ENCODE assay signal across 8 mouse cellular contexts in genomic region chr3:28780511-28780910, GRCm38 (mm10). TPM values are rescaled to one million over a fixed set of nuclear protein-coding genes. Genes with fewer than 3 reads are reported as not detected.
A peak's percentile ranks its signal among the peaks of the same experiment; 100 is the strongest.
DNase-seq lines count a peak whose midpoint lies in the region; ATAC-seq lines count a peak whose summit lies in the region.

No protein-coding gene starts in this region.

- WGBS in kidney, embryonic 14.5 days: 70% methylated on average over 9 of the region's 9 CpGs
- 73% methylated on average over 9 of the region's 9 CpGs for WGBS in embryonic facial prominence, embryonic 14.5 days
- 75% methylated on average over 9 of the region's 9 CpGs for WGBS in intestine, embryonic 16.5 days

- H3K36me3 ChIP-seq in kidney, embryonic 14.5 days (ENCODE audit: control insufficient read depth, insufficient read depth, low read length): no peaks in the 10 kb centered on the region
- H3K36me3 ChIP-seq in embryonic facial prominence, embryonic 14.5 days (ENCODE audit: control insufficient read depth, insufficient read depth, low read length): no peaks in the 10 kb centered on the region
- no peaks in the 10 kb centered on the region for H3K36me3 ChIP-seq in intestine, embryonic 16.5 days (ENCODE audit: control insufficient read depth, insufficient read depth, low read length)

- no peaks in the 10 kb centered on the region for H3K4me1 ChIP-seq in kidney, embryonic 14.5 days (ENCODE audit: control insufficient read depth, insufficient read depth, low read length)
- peaks cover 10% of the 10 kb centered on the region; the same call in 1 of the 2 replicates for H3K4me1 ChIP-seq in embryonic facial prominence, embryonic 14.5 days (ENCODE audit: control insufficient read depth, insufficient read depth, low read length)
- H3K4me1 ChIP-seq in intestine, embryonic 16.5 days (ENCODE audit: control insufficient read depth, insufficient read depth, low read length): 0 out of 2 replicates have a peak, but pooled peaks cover 4% of the 10 kb centered on the region

- ATAC-seq in kidney, embryonic 14.5 days (ENCODE audit: low FRiP score, low TSS enrichment): peak; percentile 16; the same call in 1 of the 2 replicates
- ATAC-seq in embryonic facial prominence, embryonic 14.5 days (ENCODE audit: low read depth): no peak; the same call in 1 of the 2 replicates
- ATAC-seq in intestine, embryonic 16.5 days: peak; percentile 21
- peak; percentile 20; the same call in 1 of the 2 replicates for ATAC-seq in monocyte, adult 5-6 weeks (replicated peaks; ENCODE audit: insufficient number of reproducible peaks, low FRiP score, low TSS enrichment, poor library complexity, severe bottlenecking)
- no peak; the same call in 1 of the 2 replicates for ATAC-seq in granulocyte monocyte progenitor cell, adult 5-6 weeks (replicated peaks; ENCODE audit: poor library complexity, severe bottlenecking)

- H3K4me2 ChIP-seq in kidney, embryonic 14.5 days (replicated peaks; ENCODE audit: low read depth, low read length): peak overlapping the region; percentile 90
- H3K4me2 ChIP-seq in embryonic facial prominence, embryonic 14.5 days (ENCODE audit: low read depth, low read length): peak overlapping the region; percentile 96
- peak overlapping the region; percentile 99 for H3K4me2 ChIP-seq in intestine, embryonic 16.5 days (ENCODE audit: low read depth, low read length)

- H3K9me3 ChIP-seq in kidney, embryonic 14.5 days (ENCODE audit: control insufficient read depth, low read length): no peaks in the 10 kb centered on the region
- no peaks in the 10 kb centered on the region for H3K9me3 ChIP-seq in embryonic facial prominence, embryonic 14.5 days (ENCODE audit: control insufficient read depth, low read length)
- H3K9me3 ChIP-seq in intestine, embryonic 16.5 days (ENCODE audit: control insufficient read depth, low read length): no peaks in the 10 kb centered on the region

- H3K9ac ChIP-seq in kidney, embryonic 14.5 days (ENCODE audit: low read depth, low read length): no peak overlapping the region
- no peak overlapping the region; the same call in 1 of the 2 replicates for H3K9ac ChIP-seq in embryonic facial prominence, embryonic 14.5 days (ENCODE audit: low read depth, low read length)
- no peak overlapping the region for H3K9ac ChIP-seq in intestine, embryonic 16.5 days (ENCODE audit: low read depth, low read length)

- peak overlapping the region; percentile 68; the same call in 1 of the 2 replicates for H3K4me3 ChIP-seq in kidney, embryonic 14.5 days (ENCODE audit: low read length)
- peak overlapping the region; percentile 82 for H3K4me3 ChIP-seq in embryonic facial prominence, embryonic 14.5 days (ENCODE audit: low read depth, low read length)
- H3K4me3 ChIP-seq in intestine, embryonic 16.5 days (ENCODE audit: low read length): peak overlapping the region; percentile 73; the same call in 1 of the 2 replicates

- DNase-seq in kidney, postnatal 10 days: no peak
- no peak for DNase-seq in embryonic facial prominence, embryonic 14.5 days (ENCODE audit: low spot score)
- DNase-seq in retina, postnatal 1 day: no peak
- no peak for DNase-seq in frontal cortex, adult 2 months (ENCODE audit: extremely low spot score in 1 of 2, low spot score in 1 of 2)

- no peak overlapping the region for H3K27ac ChIP-seq in kidney, embryonic 14.5 days (ENCODE audit: low read depth, low read length)
- H3K27ac ChIP-seq in embryonic facial prominence, embryonic 14.5 days (replicated peaks; ENCODE audit: low read depth, low read length): no peak overlapping the region
- no peak overlapping the region for H3K27ac ChIP-seq in intestine, embryonic 16.5 days (ENCODE audit: low read length)

- H3K27me3 ChIP-seq in kidney, embryonic 14.5 days (ENCODE audit: control insufficient read depth, insufficient read depth, low read length): no peaks in the 10 kb centered on the region
- no peaks in the 10 kb centered on the region for H3K27me3 ChIP-seq in embryonic facial prominence, embryonic 14.5 days (replicated peaks; ENCODE audit: control insufficient read depth, insufficient read depth, low read length)
- H3K27me3 ChIP-seq in intestine, embryonic 16.5 days (replicated peaks; ENCODE audit: control insufficient read depth, insufficient read depth, low read length): no peaks in the 10 kb centered on the region

RNA-seq across cellular contexts. Expression of gene Eif5a2, which starts 0.6 kb away (rescaled TPM):
- 6.7 and 10.9 TPM in 2 replicates for polyA plus RNA-seq in kidney, embryonic 14.5 days (2014; fragmentation: Nextera tagmentation; extraction: Ambion mirVana)
- polyA plus RNA-seq in embryonic facial prominence, embryonic 14.5 days (2014; fragmentation: Nextera tagmentation; extraction: Ambion mirVana): 10.4 and 11.7 TPM in 2 replicates
- polyA plus RNA-seq in intestine, embryonic 16.5 days (2015; fragmentation: Nextera tagmentation; extraction: Ambion mirVana): 3.0 and 3.5 TPM in 2 replicates
- total RNA-seq in monocyte, adult 5-6 weeks (2017): 7.5 to 7.9 TPM (median 7.7 TPM) in 3 replicates
- 0.23 and 1.6 TPM in 2 replicates for total RNA-seq in granulocyte monocyte progenitor cell, adult 5-6 weeks (2014; fragmentation: Nextera tagmentation)
- 1.0 and 2.3 TPM in 2 replicates for total RNA-seq in granulocyte monocyte progenitor cell, adult 5-6 weeks (2017)
- polyA plus RNA-seq in frontal cortex, adult 2 months (2012; rRNA removed): 21.6 and 24.4 TPM in 2 replicates

RNA-seq across cellular contexts. Expression of gene Rpl22l1, which starts 24.7 kb away (rescaled TPM):
- 514 and 811 TPM in 2 replicates for polyA plus RNA-seq in kidney, embryonic 14.5 days (2014; fragmentation: Nextera tagmentation; extraction: Ambion mirVana)
- polyA plus RNA-seq in embryonic facial prominence, embryonic 14.5 days (2014; fragmentation: Nextera tagmentation; extraction: Ambion mirVana): 509 and 603 TPM in 2 replicates
- polyA plus RNA-seq in intestine, embryonic 16.5 days (2015; fragmentation: Nextera tagmentation; extraction: Ambion mirVana): 324 and 343 TPM in 2 replicates
- total RNA-seq in monocyte, adult 5-6 weeks (2017): 135 to 174 TPM (median 163 TPM) in 3 replicates
- 1,229 and 1,599 TPM in 2 replicates for total RNA-seq in granulocyte monocyte progenitor cell, adult 5-6 weeks (2014; fragmentation: Nextera tagmentation)
- total RNA-seq in granulocyte monocyte progenitor cell, adult 5-6 weeks (2017): 165 and 196 TPM in 2 replicates
- polyA plus RNA-seq in frontal cortex, adult 2 months (2012; rRNA removed): 126 and 158 TPM in 2 replicates

Comparison
In these comparisons a context has a peak if more than half of its experiments do, and no peak if none do; other contexts are left out.
1. ATAC-seq: peak in kidney, embryonic 14.5 days (single experiment), intestine, embryonic 16.5 days (single experiment) and monocyte, adult 5-6 weeks (single experiment); none in embryonic facial prominence, embryonic 14.5 days (single experiment) and granulocyte monocyte progenitor cell, adult 5-6 weeks (single experiment).
2. Peak in every context shown above with its lines, with median percentiles within 50 percentile points of each other: H3K4me2 ChIP-seq and H3K4me3 ChIP-seq.